Mouse (Mus musculus) thymus, postnatal 10 days (tissue): ENCODE results near the gene Smu1.
"Not testable (repeated sequence)": the region's sequence is repeated elsewhere in the genome, so short reads cannot be mapped to it uniquely, and the experiment has no call there.

ENCODE experiments used
- DNase-seq, 2 experiments: peaks; one replicate each; pipeline ENCODE4 v3.0.0; 2021; ENCODE audit warnings: low spot score in 2 of 2

Gene Smu1

GRCm38 (mm10) chr4:40757780-40758420, at the start of gene Smu1:
Gene Smu1, minus strand, starts transcription at chr4:40757923.
- peak; percentile 94 to 97 for DNase-seq

- DNase-seq = no peak
These were observed 49.7 kb upstream of the Smu1 start for GRCm38 (mm10) chr4:40807382-40807781.

GRCm38 (mm10) chr4:40805401-40805800, 47.7 kb upstream of the Smu1 start:
- DNase-seq = no peak

GRCm38 (mm10) chr4:40802787-40803186, 45.1 kb upstream of the Smu1 start:
- DNase-seq = no peak

- no peak for DNase-seq
These were observed 44.2 kb upstream of the Smu1 start for GRCm38 (mm10) chr4:40801908-40802307.

- no peak for DNase-seq
These were observed 43.1 kb upstream of the Smu1 start for GRCm38 (mm10) chr4:40800873-40801272.

GRCm38 (mm10) chr4:40798833-40799555, 41.3 kb upstream of the Smu1 start:
- DNase-seq = not testable (repeated sequence)

GRCm38 (mm10) chr4:40795761-40796160, 38.0 kb upstream of the Smu1 start:
- no peak for DNase-seq

GRCm38 (mm10) chr4:40794320-40794719, 36.6 kb upstream of the Smu1 start:
- no peak for DNase-seq

GRCm38 (mm10) chr4:40791176-40791575, 33.5 kb upstream of the Smu1 start:
- no peak for DNase-seq

GRCm38 (mm10) chr4:40786578-40786977, 28.9 kb upstream of the Smu1 start:
- DNase-seq = no peak

GRCm38 (mm10) chr4:40785620-40786166, 28.0 kb upstream of the Smu1 start:
- no peak for DNase-seq

GRCm38 (mm10) chr4:40784556-40785169, 26.9 kb upstream of the Smu1 start:
- DNase-seq = no peak

- DNase-seq = no peak
These were observed 25.3 kb upstream of the Smu1 start for GRCm38 (mm10) chr4:40783049-40783448.

GRCm38 (mm10) chr4:40781797-40782495, 24.2 kb upstream of the Smu1 start:
- DNase-seq = no peak

- DNase-seq = peak; percentile 59 to 60
These were observed 23.4 kb upstream of the Smu1 start for GRCm38 (mm10) chr4:40781143-40781542.

GRCm38 (mm10) chr4:40778656-40779055, 20.9 kb upstream of the Smu1 start:
- no peak for DNase-seq

GRCm38 (mm10) chr4:40777116-40777515, 19.4 kb upstream of the Smu1 start:
- no peak for DNase-seq

- DNase-seq = no peak
These were observed 18.7 kb upstream of the Smu1 start for GRCm38 (mm10) chr4:40776416-40776815.

GRCm38 (mm10) chr4:40774279-40775259, 16.8 kb upstream of the Smu1 start:
- DNase-seq = peak; percentile 62 to 82

GRCm38 (mm10) chr4:40759876-40760275, 2.2 kb upstream of the Smu1 start:
- no peak for DNase-seq
